Mouse (Mus musculus) bone marrow, adult 2 months (tissue): ENCODE data around the gene Anapc15-ps.

Experiments
- CTCF ChIP-seq: fragments of 200-500 bp; IDR thresholded peaks from 2 replicates; pipeline ENCODE4 v1.5.1; 2011; ENCODE audit warnings: low read length, control low read depth; ENCODE audit not compliant: control insufficient read depth, insufficient read depth
- POLR2A ChIP-seq: fragments of 200-500 bp; IDR thresholded peaks from 2 replicates; pipeline ENCODE4 v1.6.1; 2011; ENCODE audit warnings: low read depth, mild to moderate bottlenecking, control low read depth, low read length, borderline replicate concordance; ENCODE audit not compliant: control insufficient read depth

- no peak for TF ChIP-seq POLR2A
- TF ChIP-seq CTCF, result no peak
Observed at GRCm38 (mm10) chr10:95643042-95643441, 30.2 kb downstream of the Anapc15-ps start.
